Mouse (Mus musculus) myocyte (in vitro differentiated cells): ENCODE results near the gene Gm29776.

Experiments
- CEBPB ChIP-seq: IDR thresholded peaks from 2 replicates; pipeline ENCODE4 v1.6.1; 2011; ENCODE audit warnings: mild to moderate bottlenecking, moderate library complexity; ENCODE audit not compliant: poor library complexity, insufficient read depth, severe bottlenecking
- E2F4 ChIP-seq: IDR thresholded peaks from one replicate; pipeline ENCODE4 v1.6.1; 2011; ENCODE audit warnings: mild to moderate bottlenecking, control low read depth, moderate library complexity; ENCODE audit not compliant: insufficient read depth
- MAX ChIP-seq: IDR thresholded peaks from one replicate; pipeline ENCODE4 v1.6.1; 2011; ENCODE audit warnings: low read depth, mild to moderate bottlenecking, control low read depth
- MYOD1 ChIP-seq, 3 experiments: IDR thresholded peaks; one replicate each; pipeline ENCODE4 v1.6.1; 2011; ENCODE audit warnings: control low read depth in 2 of 3, low read depth in 2 of 3, mild to moderate bottlenecking in 2 of 3, moderate library complexity in 1 of 3; ENCODE audit not compliant: insufficient read length in 2 of 3, control insufficient read depth in 1 of 3
- MYOG ChIP-seq, 3 experiments: IDR thresholded peaks; one replicate each; pipeline ENCODE4 v1.6.1; 2011; ENCODE audit warnings: control low read depth in 2 of 3, low read depth in 2 of 3, mild to moderate bottlenecking in 2 of 3; ENCODE audit not compliant: insufficient read length in 2 of 3, control insufficient read depth in 1 of 3, insufficient read depth in 1 of 3
- POLR2A ChIP-seq: IDR thresholded peaks from one replicate; pipeline ENCODE4 v1.6.1; 2011; ENCODE audit warnings: low read depth, mild to moderate bottlenecking, control low read depth, moderate library complexity; ENCODE audit not compliant: insufficient read length
- POLR2AphosphoS2 ChIP-seq: IDR thresholded peaks from one replicate; pipeline ENCODE4 v1.6.1; 2011; ENCODE audit warnings: low read depth, control low read depth; ENCODE audit not compliant: insufficient read length
- SRF ChIP-seq: IDR thresholded peaks from one replicate; pipeline ENCODE4 v1.6.1; 2011; ENCODE audit warnings: low read depth; ENCODE audit not compliant: control insufficient read depth, insufficient read length
- TCF12 ChIP-seq: IDR thresholded peaks from one replicate; pipeline ENCODE4 v1.6.1; 2011; ENCODE audit warnings: mild to moderate bottlenecking, control low read depth; ENCODE audit not compliant: poor library complexity, insufficient read depth, severe bottlenecking

GRCm38 (mm10) chr14:54669381-54669780 lies 29.3 kb downstream of the Gm29776 start:
- TF ChIP-seq CEBPB (no peak), POLR2AphosphoS2 (no peak), SRF (no peak), POLR2A (no peak), MAX (no peak), MYOD1 (IDR thresholded peaks at IDR 0.05; ENCODE audit: control insufficient read depth in 1 of 3, insufficient read length in 2 of 3, low read depth in 2 of 3) (no peak), E2F4 (no peak), MYOG (IDR thresholded peaks at IDR 0.05; ENCODE audit: control insufficient read depth in 1 of 3, insufficient read depth in 1 of 3, insufficient read length in 2 of 3, low read depth in 2 of 3) (no peak), TCF12 (no peak)
